Mouse (Mus musculus): ENCODE measurements around the gene Hoxa3.

Gene Hoxa3

GRCm38 (mm10) chr6:52208072-52208867, 4.9 kb downstream of the Hoxa3 start, which contains the start of gene Hoxa6:
Hoxa6 (minus strand) TSS chr6:52208722.
- CTCF ChIA-PET, result no interaction called here

- CTCF ChIA-PET, result no interaction called here
Observed at GRCm38 (mm10) chr6:52207684-52207976, 5.5 kb downstream of the Hoxa3 start.

- CTCF ChIA-PET, result no interaction called here
Observed at GRCm38 (mm10) chr6:52206882-52207683, 6.1 kb downstream of the Hoxa3 start.

- CTCF ChIA-PET, result no interaction called here
Observed at GRCm38 (mm10) chr6:52205638-52206621, 7.2 kb downstream of the Hoxa3 start.

GRCm38 (mm10) chr6:52205221-52205620, 7.9 kb downstream of the Hoxa3 start:
- CTCF ChIA-PET, result no interaction called here

- CTCF ChIA-PET, result no interaction called here
Observed at GRCm38 (mm10) chr6:52204050-52204752, 8.9 kb downstream of the Hoxa3 start, which contains the start of gene Hoxa5. Hoxa5 (minus strand) TSS chr6:52204587.

- CTCF ChIA-PET, result no interaction called here
Observed at GRCm38 (mm10) chr6:52203371-52204049, 9.6 kb downstream of the Hoxa3 start.

- CTCF ChIA-PET, result interaction anchor here (0.9 kb wide), 1 partner anchor 21 kb away, joined by 4 read pairs; no protein-coding TSS in a partner anchor
Observed at GRCm38 (mm10) chr6:52203121-52203370, 10.1 kb downstream of the Hoxa3 start.

- CTCF ChIA-PET, result interaction anchor here (0.9 kb wide), 1 partner anchor 22 kb away, joined by 4 read pairs; no protein-coding TSS in a partner anchor
Observed at GRCm38 (mm10) chr6:52202362-52203120, 10.6 kb downstream of the Hoxa3 start.

GRCm38 (mm10) chr6:52201269-52201668, 11.9 kb downstream of the Hoxa3 start:
- CTCF ChIA-PET, result no interaction called here

GRCm38 (mm10) chr6:52200751-52201250, 12.3 kb downstream of the Hoxa3 start:
- CTCF ChIA-PET, result no interaction called here

- CTCF ChIA-PET, result no interaction called here
Observed at GRCm38 (mm10) chr6:52200073-52200750, 12.9 kb downstream of the Hoxa3 start.

GRCm38 (mm10) chr6:52197271-52197670, 15.9 kb downstream of the Hoxa3 start:
- CTCF ChIA-PET, result no interaction called here

- CTCF ChIA-PET, result no interaction called here
Observed at GRCm38 (mm10) chr6:52196811-52197210, 16.3 kb downstream of the Hoxa3 start.

GRCm38 (mm10) chr6:52194690-52195089, 18.4 kb downstream of the Hoxa3 start:
- CTCF ChIA-PET, result no interaction called here

- CTCF ChIA-PET, result no interaction called here
Observed at GRCm38 (mm10) chr6:52191860-52192550, 21.1 kb downstream of the Hoxa3 start.

GRCm38 (mm10) chr6:52190906-52191810, 22.0 kb downstream of the Hoxa3 start, which contains the start of gene Hoxa4:
Hoxa4 (minus strand) TSS chr6:52191753.
- CTCF ChIA-PET, result no interaction called here

GRCm38 (mm10) chr6:52190410-52190809, 22.7 kb downstream of the Hoxa3 start:
- CTCF ChIA-PET, result interaction anchor here (0.6 kb wide), 1 partner anchor 405 kb away, joined by 4 read pairs; no protein-coding TSS in a partner anchor
